Mouse (Mus musculus): ENCODE measurements around the gene Faim2.

DNA sequence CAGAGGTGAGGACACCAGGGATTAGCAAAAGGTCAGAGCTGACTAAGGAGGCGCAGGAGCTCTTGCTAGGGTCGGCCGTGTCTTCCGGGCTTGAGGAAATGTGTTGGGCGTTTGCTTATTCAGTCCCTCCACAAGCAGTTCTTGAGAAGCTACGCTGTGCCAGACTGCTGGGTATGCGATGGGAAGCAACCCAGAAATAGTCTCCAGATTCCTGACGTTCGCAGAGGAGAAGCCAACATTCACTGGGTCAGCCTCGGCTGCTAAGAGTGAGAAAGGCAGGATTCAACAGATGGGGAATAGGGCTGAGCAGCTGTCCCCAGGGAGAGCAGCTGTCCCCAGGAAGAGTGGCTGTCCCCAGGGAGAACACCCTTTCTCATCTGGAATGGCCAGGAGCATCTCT lies 41.2 kb upstream of the Faim2 start:
- TF ChIP-seq CTCF (IDR thresholded peaks at IDR 0.05; ENCODE audit: borderline replicate concordance, insufficient read depth, low read depth, low read length) (no peak), POLR2A (IDR thresholded peaks at IDR 0.05; ENCODE audit: borderline replicate concordance, insufficient read depth, low read length) (no peak)

Measured in cerebellum, adult 2 months (tissue).